In genomic region chr15:80149517-80149916, GRCm38 (mm10) we compare ENCODE assay signal across 25 mouse cellular contexts. TPM values are rescaled to one million over a fixed set of nuclear protein-coding genes. Genes with fewer than 3 reads are reported as not detected.
DNase-seq lines count a peak whose midpoint lies in the region; ATAC-seq and TF ChIP-seq lines count a peak whose summit lies in the region.
"Had no signal": no experiment of that assay in that cellular context is flagged by ENCODE, and none has a peak within 500 bp of the region (broad histone marks: within the 10 kb centered on the region; RNA-seq: fewer than 3 reads in every experiment).

No protein-coding gene starts in this region.

- peak overlapping the region; percentile 20; the same call in 1 of the 2 replicates for H3K9ac ChIP-seq in heart, postnatal 0 days (replicated peaks; ENCODE audit: low read depth, low read length)
- H3K9ac ChIP-seq in kidney, embryonic 14.5 days (ENCODE audit: low read depth, low read length) = no peak overlapping the region
- H3K9ac ChIP-seq: embryonic facial prominence, embryonic 12.5 days; forebrain, postnatal 0 days; hindbrain, embryonic 12.5 days; intestine, embryonic 15.5 days; limb, embryonic 12.5 days; liver, postnatal 0 days had no signal

- no peaks in the 10 kb centered on the region for H3K27me3 ChIP-seq in heart, postnatal 0 days (ENCODE audit: control insufficient read depth, insufficient read depth, low read length)
- no peaks in the 10 kb centered on the region for H3K27me3 ChIP-seq in kidney, embryonic 14.5 days (ENCODE audit: control insufficient read depth, insufficient read depth, low read length)
- H3K27me3 ChIP-seq: embryonic facial prominence, embryonic 12.5 days; hindbrain, embryonic 12.5 days; intestine, embryonic 15.5 days; limb, embryonic 12.5 days had no signal

- WGBS in heart, postnatal 0 days = 88% methylated on average over 7 of the region's 7 CpGs
- WGBS in kidney, embryonic 14.5 days = 90% methylated on average over 7 of the region's 7 CpGs

- no peak for TF ChIP-seq CTCF in heart, postnatal 0 days (IDR thresholded peaks at IDR 0.05; ENCODE audit: low read depth)

- peaks cover 52% of the 10 kb centered on the region for H3K36me3 ChIP-seq in heart, postnatal 0 days (replicated peaks; ENCODE audit: control insufficient read depth, insufficient read depth, low read length)
- H3K36me3 ChIP-seq in kidney, embryonic 14.5 days (ENCODE audit: control insufficient read depth, insufficient read depth, low read length) = peaks cover 48% of the 10 kb centered on the region

- no peak for TF ChIP-seq EP300 in heart, postnatal 0 days (IDR thresholded peaks at IDR 0.05; ENCODE audit: low read depth)

- no peak overlapping the region for H3K4me3 ChIP-seq in heart, postnatal 0 days (ENCODE audit: low read depth, low read length)
- no peak overlapping the region for H3K4me3 ChIP-seq in kidney, embryonic 14.5 days (ENCODE audit: low read length)
- H3K4me3 ChIP-seq: embryonic facial prominence, embryonic 12.5 days; hindbrain, embryonic 12.5 days; intestine, embryonic 15.5 days; limb, embryonic 12.5 days; midbrain, embryonic 10.5 days had no signal

- no peak for DNase-seq in heart, postnatal 0 days (ENCODE audit: low spot score)
- no peak for DNase-seq in heart, postnatal 4 days
- DNase-seq in T-cell, adult 2 months (ENCODE audit: low spot score) = peak; percentile 70
- DNase-seq in thymus, adult 18-20 months = peak; percentile 24 to 52
- DNase-seq in thymus, postnatal 36 days = peak; percentile 51 to 52
- DNase-seq in right cerebral cortex, postnatal 10 days (ENCODE audit: low spot score in 2 of 2) = no peak
- DNase-seq in spleen, postnatal 14 days (ENCODE audit: low spot score in 2 of 2) = no peak
- DNase-seq: adrenal gland, postnatal 25 days; cerebellum, postnatal 14 days; forebrain, postnatal 0 days; heart, postnatal 10 days; kidney, adult 8-10 months; kidney, postnatal 25 days; layer of hippocampus, postnatal 36 days; liver, postnatal 0 days; right cerebral cortex, postnatal 14 days had no signal

- no peaks in the 10 kb centered on the region for H3K9me3 ChIP-seq in heart, postnatal 0 days (replicated peaks; ENCODE audit: control insufficient read depth, low read length)
- H3K9me3 ChIP-seq in kidney, embryonic 14.5 days (ENCODE audit: control insufficient read depth, low read length) = no peaks in the 10 kb centered on the region
- H3K9me3 ChIP-seq: embryonic facial prominence, embryonic 12.5 days; hindbrain, embryonic 12.5 days; intestine, embryonic 15.5 days; limb, embryonic 12.5 days; midbrain, embryonic 10.5 days had no signal

- peaks cover 30% of the 10 kb centered on the region for H3K4me1 ChIP-seq in heart, postnatal 0 days (ENCODE audit: control insufficient read depth, insufficient read depth)
- H3K4me1 ChIP-seq in kidney, embryonic 14.5 days (ENCODE audit: control insufficient read depth, insufficient read depth, low read length) = 0 out of 2 replicates have a peak, but pooled peaks cover 2% of the 10 kb centered on the region
- H3K4me1 ChIP-seq: hindbrain, embryonic 12.5 days had no signal

- no peak for ATAC-seq in heart, postnatal 0 days (ENCODE audit: insufficient read depth, low read depth)
- ATAC-seq in kidney, embryonic 14.5 days (ENCODE audit: low FRiP score, low TSS enrichment) = no peak
- ATAC-seq: forebrain, postnatal 0 days; intestine, embryonic 15.5 days; liver, postnatal 0 days; lung, postnatal 0 days had no signal

- peak overlapping the region; percentile 23; the same call in 1 of the 2 replicates for H3K27ac ChIP-seq in heart, postnatal 0 days (ENCODE audit: low read depth)
- H3K27ac ChIP-seq in kidney, embryonic 14.5 days (ENCODE audit: low read depth, low read length) = no peak overlapping the region
- H3K27ac ChIP-seq: embryonic facial prominence, embryonic 12.5 days; hindbrain, embryonic 12.5 days; intestine, embryonic 15.5 days; limb, embryonic 12.5 days; midbrain, embryonic 10.5 days had no signal

- no peak overlapping the region for H3K4me2 ChIP-seq in heart, postnatal 0 days (ENCODE audit: low read depth, low read length)
- no peak overlapping the region for H3K4me2 ChIP-seq in kidney, embryonic 14.5 days (replicated peaks; ENCODE audit: low read depth, low read length)
- H3K4me2 ChIP-seq: embryonic facial prominence, embryonic 12.5 days; hindbrain, embryonic 12.5 days; intestine, embryonic 15.5 days; limb, embryonic 12.5 days; liver, embryonic 11.5 days had no signal

RNA-seq across cellular contexts. Expression of gene Tab1, which starts 16.6 kb away (rescaled TPM):
- 37.3 and 41.2 TPM in 2 replicates for total RNA-seq in heart, postnatal 0 days (2014; rRNA removed; ENCODE audit: low replicate concordance)
- 25.0 and 29.1 TPM in 2 replicates for polyA plus RNA-seq in heart, postnatal 0 days (2015; fragmentation: Nextera tagmentation; extraction: Ambion mirVana)
- 10 to 100 TPM; 36.5 to 37.0 TPM for total RNA-seq in heart, postnatal 4 days (2021)
- polyA plus RNA-seq in kidney, embryonic 14.5 days (2014; fragmentation: Nextera tagmentation; extraction: Ambion mirVana) = 25.3 and 35.2 TPM in 2 replicates

RNA-seq across cellular contexts. Expression of gene Mgat3, which starts 24.0 kb away (rescaled TPM):
- 0.89 and 1.9 TPM in 2 replicates for total RNA-seq in heart, postnatal 0 days (2014; rRNA removed; ENCODE audit: low replicate concordance)
- polyA plus RNA-seq in heart, postnatal 0 days (2015; fragmentation: Nextera tagmentation; extraction: Ambion mirVana) = 0.23 and 0.47 TPM in 2 replicates
- 1 to 10 TPM; 2.5 TPM for total RNA-seq in heart, postnatal 4 days (2021)
- 3.6 and 6.1 TPM in 2 replicates for polyA plus RNA-seq in kidney, embryonic 14.5 days (2014; fragmentation: Nextera tagmentation; extraction: Ambion mirVana)

RNA-seq across cellular contexts. Expression of gene Rpl3, which starts 57.8 kb away (rescaled TPM):
- total RNA-seq in heart, postnatal 0 days (2014; rRNA removed; ENCODE audit: low replicate concordance) = 763 and 766 TPM in 2 replicates
- polyA plus RNA-seq in heart, postnatal 0 days (2015; fragmentation: Nextera tagmentation; extraction: Ambion mirVana) = 480 and 487 TPM in 2 replicates
- 100 to 1,000 TPM; 591 to 607 TPM for total RNA-seq in heart, postnatal 4 days (2021)
- polyA plus RNA-seq in kidney, embryonic 14.5 days (2014; fragmentation: Nextera tagmentation; extraction: Ambion mirVana) = 1,350 and 1,409 TPM in 2 replicates

RNA-seq across cellular contexts. Expression of gene Syngr1, which starts 58.4 kb away (rescaled TPM):
- 104 and 144 TPM in 2 replicates for total RNA-seq in heart, postnatal 0 days (2014; rRNA removed; ENCODE audit: low replicate concordance)
- 140 and 150 TPM in 2 replicates for polyA plus RNA-seq in heart, postnatal 0 days (2015; fragmentation: Nextera tagmentation; extraction: Ambion mirVana)
- total RNA-seq in heart, postnatal 4 days (2021) = 10 to 100 TPM; 73.4 to 86.0 TPM
- 9.5 and 11.9 TPM in 2 replicates for polyA plus RNA-seq in kidney, embryonic 14.5 days (2014; fragmentation: Nextera tagmentation; extraction: Ambion mirVana)
- total RNA-seq: neutrophil, adult 5-6 weeks had no signal

Comparison
In these comparisons a context has a peak if more than half of its experiments do, and no peak if none do; other contexts are left out.
1. DNase-seq: peak in T-cell, adult 2 months (single experiment), thymus, adult 18-20 months (2 of 2) and thymus, postnatal 36 days (2 of 2); none in heart, postnatal 0 days (single experiment), heart, postnatal 4 days (single experiment), right cerebral cortex, postnatal 10 days (0 of 2) and spleen, postnatal 14 days (0 of 2).